In the genomic region with DNA sequence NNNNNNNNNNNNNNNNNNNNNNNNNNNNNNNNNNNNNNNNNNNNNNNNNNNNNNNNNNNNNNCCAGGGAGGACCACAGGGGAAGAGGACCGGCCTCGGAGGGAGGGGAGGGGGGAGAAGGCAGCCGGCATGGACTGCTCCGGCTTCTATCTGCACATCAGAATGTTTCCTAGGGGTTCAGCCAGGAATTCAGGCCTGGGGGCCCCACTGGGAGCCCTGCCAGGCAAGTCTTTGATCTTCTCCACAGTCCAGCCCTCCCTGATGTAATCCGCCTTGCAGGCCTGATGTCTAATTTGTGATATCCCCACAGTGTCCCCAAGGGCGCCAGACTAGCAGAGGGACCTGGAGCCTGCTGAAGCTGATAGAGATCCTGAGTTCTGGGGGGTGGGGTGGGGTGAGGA, we compare ENCODE assay signal across 11 mouse cellular contexts. TPM values are rescaled to one million over a fixed set of nuclear protein-coding genes. Genes with fewer than 3 reads are reported as not detected.
DNase-seq lines count a peak whose midpoint lies in the region; ATAC-seq and TF ChIP-seq lines count a peak whose summit lies in the region.
"Had no signal": no experiment of that assay in that cellular context is flagged by ENCODE, and none has a peak within 500 bp of the region (broad histone marks: within the 10 kb centered on the region; RNA-seq: fewer than 3 reads in every experiment).

No protein-coding gene starts in this region.

- no peaks in the 10 kb centered on the region for H3K9me3 ChIP-seq in lung, embryonic 15.5 days
- no peaks in the 10 kb centered on the region for H3K9me3 ChIP-seq in embryonic facial prominence, embryonic 10.5 days
- H3K9me3 ChIP-seq in midbrain, embryonic 10.5 days (replicated peaks): no peaks in the 10 kb centered on the region
- H3K9me3 ChIP-seq: liver, embryonic 13.5 days had no signal

- TF ChIP-seq CTCF in left cerebral cortex, adult 2 months (IDR thresholded peaks at IDR 0.05): no peak

- ATAC-seq in lung, embryonic 15.5 days (ENCODE audit: borderline replicate concordance, extremely low read depth, low FRiP score, low TSS enrichment): peak; percentile 87

- peak; percentile 79 to 83 for DNase-seq in adrenal gland, adult (ENCODE audit: inconsistent age in 2 of 2, low spot score in 1 of 2)
- no peak for DNase-seq in adrenal gland, postnatal 4 days (ENCODE audit: low spot score in 2 of 2)
- no peak for DNase-seq in lung, postnatal 25 days (ENCODE audit: low spot score)
- DNase-seq in embryonic facial prominence, embryonic 10.5 days (ENCODE audit: low spot score): peak; percentile 42
- peak; percentile 54 for DNase-seq in midbrain, embryonic 10.5 days (ENCODE audit: low spot score)
- DNase-seq in left cerebral cortex, postnatal 14 days (ENCODE audit: low spot score in 2 of 2): no peak
- DNase-seq in left cerebral cortex, adult 2 months (ENCODE audit: extremely low spot score in 1 of 2, low spot score in 2 of 2): no peak
- DNase-seq: liver, embryonic 13.5 days had no signal

- 20% methylated on average over 6 of the region's 6 CpGs for WGBS in lung, embryonic 15.5 days
- WGBS in embryonic facial prominence, embryonic 10.5 days: 19% methylated on average over 6 of the region's 6 CpGs
- 6% methylated on average over 6 of the region's 6 CpGs for WGBS in midbrain, embryonic 10.5 days

- peak overlapping the region; percentile 45 for H3K27ac ChIP-seq in lung, embryonic 15.5 days
- peak overlapping the region; percentile 52 for H3K27ac ChIP-seq in embryonic facial prominence, embryonic 10.5 days (replicated peaks)
- H3K27ac ChIP-seq in midbrain, embryonic 10.5 days (replicated peaks): no peak overlapping the region
- no peak overlapping the region for H3K27ac ChIP-seq in left cerebral cortex, adult 2 months
- H3K27ac ChIP-seq: liver, embryonic 13.5 days had no signal

- no peak overlapping the region for H3K4me2 ChIP-seq in lung, embryonic 15.5 days
- H3K4me2 ChIP-seq: liver, embryonic 13.5 days had no signal

- H3K4me3 ChIP-seq in lung, embryonic 15.5 days: no peak overlapping the region
- H3K4me3 ChIP-seq in embryonic facial prominence, embryonic 10.5 days: no peak overlapping the region
- no peak overlapping the region for H3K4me3 ChIP-seq in midbrain, embryonic 10.5 days
- no peak overlapping the region for H3K4me3 ChIP-seq in left cerebral cortex, adult 2 months
- H3K4me3 ChIP-seq: erythroblast, embryonic 14.5 days; liver, embryonic 13.5 days had no signal

- no peaks in the 10 kb centered on the region for H3K27me3 ChIP-seq in lung, embryonic 15.5 days
- peaks cover 36% of the 10 kb centered on the region for H3K27me3 ChIP-seq in embryonic facial prominence, embryonic 10.5 days (replicated peaks; ENCODE audit: low read depth, poor library complexity, severe bottlenecking)
- H3K27me3 ChIP-seq in midbrain, embryonic 10.5 days (ENCODE audit: low read depth, poor library complexity, severe bottlenecking): peaks cover 99% of the 10 kb centered on the region
- H3K27me3 ChIP-seq: liver, embryonic 13.5 days had no signal

- H3K36me3 ChIP-seq in lung, embryonic 15.5 days: no peaks in the 10 kb centered on the region
- no peaks in the 10 kb centered on the region for H3K36me3 ChIP-seq in embryonic facial prominence, embryonic 10.5 days (replicated peaks)
- no peaks in the 10 kb centered on the region for H3K36me3 ChIP-seq in midbrain, embryonic 10.5 days
- H3K36me3 ChIP-seq: liver, embryonic 13.5 days had no signal

- intact Hi-C loops in left cerebral cortex, postnatal 14 days (cut with DNase I): no loop called here
- intact Hi-C loops in left cerebral cortex, adult 2 months (cut with DNase I): no loop called here

- no peak overlapping the region for H3K9ac ChIP-seq in lung, embryonic 15.5 days
- H3K9ac ChIP-seq: liver, embryonic 13.5 days had no signal

- H3K4me1 ChIP-seq in lung, embryonic 15.5 days: peaks cover 31% of the 10 kb centered on the region
- peaks cover 74% of the 10 kb centered on the region for H3K4me1 ChIP-seq in embryonic facial prominence, embryonic 10.5 days
- peaks cover 14% of the 10 kb centered on the region for H3K4me1 ChIP-seq in midbrain, embryonic 10.5 days
- H3K4me1 ChIP-seq: liver, embryonic 13.5 days had no signal

RNA-seq across cellular contexts. Expression of a gene that starts 57.1 kb away (rescaled TPM):
- total RNA-seq in adrenal gland, postnatal 4 days (2021): 100 to 1,000 TPM; 179 to 231 TPM
- 59.7 and 63.9 TPM in 2 replicates for polyA plus RNA-seq in lung, embryonic 15.5 days (2015; fragmentation: Nextera tagmentation; extraction: Ambion mirVana)
- 58.3 and 64.8 TPM in 2 replicates for polyA plus RNA-seq in embryonic facial prominence, embryonic 10.5 days (2016; fragmentation: Nextera tagmentation; extraction: Ambion mirVana)
- 3.9 and 7.2 TPM in 2 replicates for polyA plus RNA-seq in midbrain, embryonic 10.5 days (2016; fragmentation: Nextera tagmentation; extraction: Ambion mirVana)
- 1 to 10 TPM; 3.6 to 5.0 TPM for total RNA-seq in left cerebral cortex, postnatal 14 days (2021)
- total RNA-seq in left cerebral cortex, adult 2 months (2021): 1 to 10 TPM; 3.1 to 5.5 TPM
- total RNA-seq: hematopoietic stem cell, adult 5-6 weeks had no signal
- polyA plus RNA-seq: erythroblast, embryonic 14.5 days had no signal

Comparison
In these comparisons a context has a peak if more than half of its experiments do, and no peak if none do; other contexts are left out.
1. DNase-seq: peak in adrenal gland, adult (2 of 2), embryonic facial prominence, embryonic 10.5 days (single experiment) and midbrain, embryonic 10.5 days (single experiment); none in adrenal gland, postnatal 4 days (0 of 2), lung, postnatal 25 days (single experiment), left cerebral cortex, postnatal 14 days (0 of 2) and left cerebral cortex, adult 2 months (0 of 2).
2. H3K27ac ChIP-seq: peak in lung, embryonic 15.5 days (single experiment) and embryonic facial prominence, embryonic 10.5 days (single experiment); none in midbrain, embryonic 10.5 days (single experiment) and left cerebral cortex, adult 2 months (single experiment).
3. RNA of a gene that starts 57.1 kb away (total RNA-seq): 179 to 231 TPM in adrenal gland, postnatal 4 days; 3.1 to 5.5 TPM in left cerebral cortex, adult 2 months and 3.6 to 5.0 TPM in left cerebral cortex, postnatal 14 days; every median in the first group is over 10 times any median in the second.